ENCODE assay signal across 8 mouse cellular contexts in genomic region chr4:155233878-155234277, GRCm38 (mm10). TPM values are rescaled to one million over a fixed set of nuclear protein-coding genes. Genes with fewer than 3 reads are reported as not detected.
DNase-seq lines count a peak whose midpoint lies in the region; ATAC-seq and TF ChIP-seq lines count a peak whose summit lies in the region.

No protein-coding gene starts in this region.

- peaks cover 27% of the 10 kb centered on the region for H3K4me1 ChIP-seq in hindbrain, embryonic 16.5 days (ENCODE audit: control insufficient read depth, insufficient read depth, low read depth, low read length)
- peaks cover 49% of the 10 kb centered on the region for H3K4me1 ChIP-seq in stomach, embryonic 15.5 days

- WGBS in hindbrain, embryonic 16.5 days, result 14% methylated on average over 10 of the region's 10 CpGs
- 15% methylated on average over 10 of the region's 10 CpGs for WGBS in stomach, embryonic 15.5 days

- H3K9ac ChIP-seq in hindbrain, embryonic 16.5 days (ENCODE audit: low read depth, low read length), result peak overlapping the region; percentile 8
- no peak overlapping the region for H3K9ac ChIP-seq in stomach, embryonic 15.5 days

- no peaks in the 10 kb centered on the region for H3K9me3 ChIP-seq in hindbrain, embryonic 16.5 days (ENCODE audit: control insufficient read depth, low read length)
- H3K9me3 ChIP-seq in stomach, embryonic 15.5 days, result no peaks in the 10 kb centered on the region

- no peaks in the 10 kb centered on the region for H3K27me3 ChIP-seq in hindbrain, embryonic 16.5 days (replicated peaks; ENCODE audit: control insufficient read depth, insufficient read depth, low read length)
- H3K27me3 ChIP-seq in stomach, embryonic 15.5 days (replicated peaks), result no peaks in the 10 kb centered on the region

- DNase-seq in CD4-positive, CD25-positive, alpha-beta regulatory T cell, adult 2 months (ENCODE audit: low read depth, low spot score), result peak; percentile 35
- DNase-seq in embryo, embryonic 11 days, result peak; percentile 69
- peak; percentile 87 for DNase-seq in gastrocnemius, postnatal 14 days
- DNase-seq in left cerebral cortex, adult 2 months (ENCODE audit: extremely low spot score in 1 of 2, low spot score in 2 of 2), result peak; percentile 85 to 90
- DNase-seq in lung, postnatal 25 days (ENCODE audit: low spot score), result peak; percentile 84

- no peak; the same call in 1 of the 2 replicates for TF ChIP-seq CTCF in left cerebral cortex, adult 2 months (IDR thresholded peaks at IDR 0.05)

- H3K27ac ChIP-seq in hindbrain, embryonic 16.5 days (ENCODE audit: low read depth, low read length), result peak overlapping the region; percentile 86
- H3K27ac ChIP-seq in left cerebral cortex, adult 2 months, result peak overlapping the region; percentile 100
- peak overlapping the region; percentile 99 for H3K27ac ChIP-seq in stomach, embryonic 15.5 days

- intact Hi-C loops in gastrocnemius, postnatal 14 days (cut with DNase I; ENCODE audit: low total_unique reads), result no loop called here
- intact Hi-C loops in left cerebral cortex, adult 2 months (cut with DNase I), result loop anchor here (1.0 kb wide), 1 partner anchor 11 kb away; no protein-coding TSS in a partner anchor

- ATAC-seq in CD4-positive, CD25-positive, alpha-beta regulatory T cell, adult 4 months, result no peak
- 0 out of 2 replicates have a peak, but pooled peaks have one; percentile 8 for ATAC-seq in hindbrain, embryonic 16.5 days
- ATAC-seq in stomach, embryonic 15.5 days (ENCODE audit: insufficient read depth, low FRiP score, low read depth), result peak; percentile 67

- H3K4me2 ChIP-seq in hindbrain, embryonic 16.5 days (ENCODE audit: low read length), result no peak overlapping the region
- peak overlapping the region; percentile 48; the same call in 1 of the 2 replicates for H3K4me2 ChIP-seq in stomach, embryonic 15.5 days

- H3K4me3 ChIP-seq in hindbrain, embryonic 16.5 days (ENCODE audit: low read length), result no peak overlapping the region
- no peak overlapping the region for H3K4me3 ChIP-seq in left cerebral cortex, adult 2 months
- no peak overlapping the region for H3K4me3 ChIP-seq in stomach, embryonic 15.5 days (replicated peaks)

- H3K36me3 ChIP-seq in hindbrain, embryonic 16.5 days (ENCODE audit: control insufficient read depth, insufficient read depth, low read length), result no peaks in the 10 kb centered on the region
- H3K36me3 ChIP-seq in stomach, embryonic 15.5 days, result no peaks in the 10 kb centered on the region

RNA-seq across cellular contexts. Expression of gene Ski, which starts 11.5 kb away (rescaled TPM):
- 10 to 100 TPM; 20.6 to 28.2 TPM for polyA plus RNA-seq in CD4-positive, CD25-positive, alpha-beta regulatory T cell, adult 4 months (2017; shearing (Covaris generic))
- total RNA-seq in gastrocnemius, postnatal 14 days (2021), result 10 to 100 TPM; 41.6 to 51.6 TPM
- 11.1 TPM in 2 replicates for polyA plus RNA-seq in hindbrain, embryonic 16.5 days (2015; fragmentation: Nextera tagmentation; extraction: Ambion mirVana)
- total RNA-seq in left cerebral cortex, adult 2 months (2021), result 100 to 1,000 TPM; 113 to 119 TPM
- 16.2 and 16.6 TPM in 2 replicates for polyA plus RNA-seq in stomach, embryonic 15.5 days (2015; fragmentation: Nextera tagmentation; extraction: Ambion mirVana)

RNA-seq across cellular contexts. Expression of gene Faap20, which starts 15.7 kb away (rescaled TPM):
- polyA plus RNA-seq in CD4-positive, CD25-positive, alpha-beta regulatory T cell, adult 4 months (2017; shearing (Covaris generic)), result 10 to 100 TPM; 50.4 to 58.5 TPM
- 10 to 100 TPM; 11.9 to 15.3 TPM for total RNA-seq in gastrocnemius, postnatal 14 days (2021)
- polyA plus RNA-seq in hindbrain, embryonic 16.5 days (2015; fragmentation: Nextera tagmentation; extraction: Ambion mirVana), result 72.1 and 72.5 TPM in 2 replicates
- 10 to 100 TPM; 25.9 to 28.8 TPM for total RNA-seq in left cerebral cortex, adult 2 months (2021)
- polyA plus RNA-seq in stomach, embryonic 15.5 days (2015; fragmentation: Nextera tagmentation; extraction: Ambion mirVana), result 64.5 and 65.8 TPM in 2 replicates

Comparison
In these comparisons a context has a peak if more than half of its experiments do, and no peak if none do; other contexts are left out.
1. DNase-seq: peak in every context shown above with its lines; median percentile 88 in left cerebral cortex, adult 2 months; 87 in gastrocnemius, postnatal 14 days; 84 in lung, postnatal 25 days; 69 in embryo, embryonic 11 days; 35 in CD4-positive, CD25-positive, alpha-beta regulatory T cell, adult 2 months.